Mouse (Mus musculus) kidney, postnatal 14 days (tissue): ENCODE results near the gene Btbd35f24.
"Not testable (repeated sequence)": the region's sequence is repeated elsewhere in the genome, so short reads cannot be mapped to it uniquely, and the experiment has no call there.

Experiments
- DNase-seq: peaks from one replicate; pipeline ENCODE4 v3.0.0; 2022; ENCODE audit warnings: mixed read lengths

Gene Btbd35f24

GRCm38 (mm10) chrX:3195727-3196126, at the start of gene Btbd35f24:
Gene Btbd35f24 (minus strand): TSS chrX:3195827.
- not testable (repeated sequence) for DNase-seq
